Mouse (Mus musculus) G1E-ER4 (cell line): ENCODE results near the gene Arrdc1. TPM values are rescaled to one million over a fixed set of nuclear protein-coding genes. Genes with fewer than 3 reads are reported as not detected.

Experiments
- GATA1 ChIP-seq: IDR thresholded peaks from one replicate; pipeline ENCODE4 v1.8.0; 2012; ENCODE audit warnings: low read length, inconsistent platforms
- polyA plus RNA-seq: library from polyadenylated mRNA; stranded (reverse); fragments of >175 nt; gene quantifications from 2 replicates; pipeline ENCODE4 v1.2.3, GENCODE M21; 2012

Gene Arrdc1
- polyA plus RNA-seq, 1 experiment, result 28.2 TPM

GRCm38 (mm10) chr2:24899292-24899691 lies 35.8 kb downstream of the Arrdc1 start:
- TF ChIP-seq GATA1, result no peak

GRCm38 (mm10) chr2:24896761-24897160 lies 38.3 kb downstream of the Arrdc1 start:
- TF ChIP-seq GATA1, result no peak

- TF ChIP-seq GATA1, result no peak
Observed at GRCm38 (mm10) chr2:24894211-24894610, 40.8 kb downstream of the Arrdc1 start.

- TF ChIP-seq GATA1, result no peak
Observed at GRCm38 (mm10) chr2:24892318-24892717, 42.7 kb downstream of the Arrdc1 start.

- no peak for TF ChIP-seq GATA1
Observed at GRCm38 (mm10) chr2:24890541-24891447, 44.3 kb downstream of the Arrdc1 start.

GRCm38 (mm10) chr2:24888895-24889294 lies 46.2 kb downstream of the Arrdc1 start:
- TF ChIP-seq GATA1, result no peak

- TF ChIP-seq GATA1, result no peak
Observed at GRCm38 (mm10) chr2:24880686-24881085, 54.4 kb downstream of the Arrdc1 start.

Other genes with a start within 250 kb of the Arrdc1 start
- gene Cacna1b, start 172.1 kb downstream of the Arrdc1 start, polyA plus RNA-seq, result not detected in 2 replicates
- 59.4 and 65.7 TPM in 2 replicates for gene Ehmt1, start 15.6 kb downstream of the Arrdc1 start, polyA plus RNA-seq
- 16.5 and 19.4 TPM in 2 replicates for gene Zmynd19, start 14.5 kb upstream of the Arrdc1 start, polyA plus RNA-seq
- 18.6 and 22.4 TPM in 2 replicates for gene Dph7, start 27.1 kb upstream of the Arrdc1 start, polyA plus RNA-seq
- gene Mrpl41, start 39.8 kb upstream of the Arrdc1 start, polyA plus RNA-seq, result 27.3 and 76.2 TPM in 2 replicates
- 4.0 TPM in 2 replicates for gene Pnpla7, start 40.8 kb upstream of the Arrdc1 start, polyA plus RNA-seq
- 51.6 and 56.3 TPM in 2 replicates for gene Nsmf, start 119.1 kb upstream of the Arrdc1 start, polyA plus RNA-seq
- not detected in 2 replicates for gene Entpd8, start 145.1 kb upstream of the Arrdc1 start, polyA plus RNA-seq
- gene Noxa1, start 159.9 kb upstream of the Arrdc1 start, polyA plus RNA-seq, result 0.06 and 0.18 TPM in 2 replicates
- gene Nrarp, start 245.5 kb upstream of the Arrdc1 start, polyA plus RNA-seq, result not detected in 2 replicates